Mouse (Mus musculus) gastrocnemius, postnatal 14 days (tissue): ENCODE results near the gene Ppp1r37. TPM values are rescaled to one million over a fixed set of nuclear protein-coding genes. Genes with fewer than 3 reads are reported as not detected.

Experiments
- total RNA-seq, 2 experiments: library from RNA; stranded (reverse); gene quantifications; 2 replicates each; pipeline ENCODE4 v1.2.3; 2021

Ppp1r37 gene
- total RNA-seq, 2 experiments from 2014 or later = 34.4 to 34.5 TPM

Other genes with a start within 250 kb of the Ppp1r37 start
- gene Ercc1, start 218.3 kb downstream of the Ppp1r37 start, total RNA-seq = 10 to 100 TPM; 26.7 to 28.7 TPM
- 1 to 10 TPM; 7.4 to 8.2 TPM for gene Cd3eap, start 203.6 kb downstream of the Ppp1r37 start, total RNA-seq
- gene Ppp1r13l, start 203.3 kb downstream of the Ppp1r37 start, total RNA-seq = 1 to 10 TPM; 1.7 to 2.9 TPM
- gene Ercc2, start 181.1 kb downstream of the Ppp1r37 start, total RNA-seq = 1 to 10 TPM; 6.1 to 7.8 TPM
- under 1 TPM in 1 of 2 experiments, not detected in 1; 0.11 TPM for gene Klc3, start 159.0 kb downstream of the Ppp1r37 start, total RNA-seq
- over 10,000 TPM; 34,344 to 35,305 TPM for gene Ckm, start 158.3 kb downstream of the Ppp1r37 start, total RNA-seq
- 10 to 100 TPM; 12.6 to 14.1 TPM for gene Mark4, start 104.3 kb downstream of the Ppp1r37 start, total RNA-seq
- under 1 TPM; 0.47 to 0.74 TPM for gene Exoc3l2, start 99.7 kb downstream of the Ppp1r37 start, total RNA-seq
- gene Bloc1s3, start 54.7 kb downstream of the Ppp1r37 start, total RNA-seq = 1 to 10 TPM; 1.7 to 2.1 TPM
- 10 to 100 TPM; 19.9 to 20.0 TPM for gene Trappc6a, start 54.7 kb downstream of the Ppp1r37 start, total RNA-seq
- not detected for gene Nkpd1, start 45.2 kb downstream of the Ppp1r37 start, total RNA-seq
- gene Zfp296, start 14.2 kb upstream of the Ppp1r37 start, total RNA-seq = under 1 TPM in 1 of 2 experiments, not detected in 1; 0.27 TPM
- 10 to 100 TPM; 50.0 to 55.1 TPM for gene Gemin7, start 14.5 kb upstream of the Ppp1r37 start, total RNA-seq
- gene Clasrp, start 41.4 kb upstream of the Ppp1r37 start, total RNA-seq = 10 to 100 TPM; 10.6 to 12.0 TPM
- gene Relb, start 66.4 kb upstream of the Ppp1r37 start, total RNA-seq = 1 to 10 TPM; 4.9 to 7.3 TPM
- gene Clptm1, start 102.0 kb upstream of the Ppp1r37 start, total RNA-seq = 10 to 100 TPM; 39.8 to 47.7 TPM
- gene Apoc2, start 114.9 kb upstream of the Ppp1r37 start, total RNA-seq = under 1 TPM; 0.41 to 0.44 TPM
- not detected for gene Gm44805, start 118.3 kb upstream of the Ppp1r37 start, total RNA-seq
- gene Apoc4, start 118.4 kb upstream of the Ppp1r37 start, total RNA-seq = not detected
- gene Apoc1, start 129.6 kb upstream of the Ppp1r37 start, total RNA-seq = 1 to 10 TPM in 1 of 2 experiments, not detected in 1; 1.3 TPM
- 10 to 100 TPM; 56.6 to 84.2 TPM for gene Apoe, start 136.1 kb upstream of the Ppp1r37 start, total RNA-seq
- gene Tomm40, start 152.4 kb upstream of the Ppp1r37 start, total RNA-seq = 10 to 100 TPM; 52.9 to 55.7 TPM
- 10 to 100 TPM in 1 of 2 experiments, 1 to 10 TPM in 1; 9.8 to 12.9 TPM for gene Nectin2, start 187.4 kb upstream of the Ppp1r37 start, total RNA-seq
- 10 to 100 TPM; 48.5 to 51.9 TPM for gene Bcam, start 207.9 kb upstream of the Ppp1r37 start, total RNA-seq
- not detected for gene Cblc, start 233.7 kb upstream of the Ppp1r37 start, total RNA-seq